Mouse (Mus musculus) midbrain, embryonic 14.5 days (tissue): Measurements from ENCODE around the gene Kcnq2. TPM values are rescaled to one million over a fixed set of nuclear protein-coding genes. Genes with fewer than 3 reads are reported as not detected.

Experiments used
- ATAC-seq: fragments of 200-750 bp; cut with Nextera tagmentation; 2 replicates; pipeline ENCODE4 v1.8.0; 2017; ENCODE audit warnings: moderate number of reproducible peaks, moderate library complexity; ENCODE audit not compliant: low FRiP score, low TSS enrichment
- DNase-seq: peaks from one replicate; pipeline ENCODE4 v3.0.0-alpha.2; 2015
- H3K27ac ChIP-seq: fragments of 300-500 bp; sonication (generic); replicated peaks from 2 replicates; pipeline ENCODE4 v1.5.1; 2014; ENCODE audit warnings: mild to moderate bottlenecking, low read depth, low read length, moderate library complexity
- H3K27me3 ChIP-seq: fragments of 300-500 bp; sonication (generic); 2 replicates; pipeline ENCODE4 v1.6.1; 2014; ENCODE audit warnings: low read length, control low read depth, mixed read lengths; ENCODE audit not compliant: control insufficient read depth, insufficient read depth
- H3K36me3 ChIP-seq: fragments of 300-500 bp; sonication (generic); 2 replicates; pipeline ENCODE4 v1.6.1; 2014; ENCODE audit warnings: low read length, control low read depth; ENCODE audit not compliant: control insufficient read depth, insufficient read depth
- H3K4me1 ChIP-seq: fragments of 300-500 bp; sonication (generic); 2 replicates; pipeline ENCODE4 v1.6.1; 2014; ENCODE audit warnings: mild to moderate bottlenecking, antibody characterized with exemption, low read length, control low read depth; ENCODE audit not compliant: control insufficient read depth, insufficient read depth
- H3K4me2 ChIP-seq: fragments of 300-500 bp; sonication (generic); 2 replicates; pipeline ENCODE4 v1.6.1; 2014; ENCODE audit warnings: mild to moderate bottlenecking, low read length, moderate library complexity
- H3K4me3 ChIP-seq: fragments of 300-500 bp; sonication (generic); replicated peaks from 2 replicates; pipeline ENCODE4 v1.5.1; 2014; ENCODE audit warnings: low read depth, low read length
- H3K9ac ChIP-seq: fragments of 300-500 bp; sonication (generic); replicated peaks from 2 replicates; pipeline ENCODE4 v1.6.1; 2014; ENCODE audit warnings: mild to moderate bottlenecking, low read length, moderate library complexity
- H3K9me3 ChIP-seq: fragments of 300-500 bp; sonication (generic); 2 replicates; pipeline ENCODE4 v1.6.1; 2016; ENCODE audit warnings: low read length, control low read depth, mixed read lengths; ENCODE audit not compliant: control insufficient read depth
- WGBS: fragments of 180-500 bp; shearing (Covaris S2); extraction: QIAGEN DNeasy Blood & Tissue Kit; methylation state at CpG from one replicate; pipeline ENCODE4 v1.1.7; 2014; 5-methylcytosine and 5-hydroxymethylcytosine counted together
- polyA plus RNA-seq: library from polyadenylated mRNA; unstranded; fragments of >200 nt; fragmentation: Nextera tagmentation; extraction: Ambion mirVana; gene quantifications from 2 replicates; pipeline ENCODE4 v1.2.1, GENCODE M21; 2014

Gene Kcnq2
- polyA plus RNA-seq = 52.0 and 52.4 TPM in 2 replicates

DNA sequence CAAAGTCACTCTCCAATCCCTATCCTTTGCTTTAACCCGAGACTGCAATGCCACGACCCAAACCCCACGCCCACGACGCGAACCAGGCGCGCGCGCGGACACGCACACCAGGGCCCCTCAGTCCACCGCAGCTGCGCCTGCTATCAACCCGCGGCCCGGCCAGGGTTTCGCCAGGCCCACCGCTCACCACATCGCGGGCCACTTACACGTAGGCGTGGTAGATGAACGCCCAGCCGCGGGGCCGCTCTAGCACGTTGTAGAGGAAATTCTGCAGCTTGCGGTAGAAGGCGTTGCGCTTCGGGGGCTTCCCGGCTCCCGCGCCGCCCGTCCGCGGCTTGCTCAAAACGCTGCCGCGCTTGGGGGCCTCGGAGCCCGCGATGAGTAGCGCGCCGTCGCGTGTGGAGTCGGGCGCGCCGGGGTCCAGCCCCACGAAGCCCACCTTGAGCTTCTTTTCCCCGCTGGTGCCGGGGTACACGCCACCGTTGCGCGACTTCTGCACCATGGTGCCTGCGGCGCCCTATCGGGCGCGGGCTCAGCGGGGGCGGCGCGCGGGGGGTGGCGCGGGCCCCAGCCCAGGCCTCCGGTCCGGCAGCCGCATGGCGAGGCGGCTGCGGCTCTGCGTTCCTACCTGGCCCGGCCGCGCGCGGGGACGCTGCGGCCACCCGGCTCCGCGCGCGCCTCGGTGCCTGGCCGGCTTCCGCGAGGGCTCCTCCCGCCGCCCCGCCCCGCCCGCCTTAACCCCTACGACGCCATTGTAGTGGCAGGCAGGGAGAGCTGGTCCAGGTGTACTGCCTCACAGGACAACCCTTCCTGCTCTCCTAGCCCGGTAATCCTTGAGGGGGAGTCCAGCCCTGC is at the start of gene Kcnq2:
TSS of gene Kcnq2 (minus strand) at position 710 of the 855 bp plus-strand sequence.
- Histone ChIP-seq H3K9ac (peak within 1 kb of the TSS; percentile 91), H3K36me3 (no peaks in the 10 kb centered on the region), H3K4me3 (peak within 1 kb of the TSS; percentile 75), H3K4me2 (peak within 1 kb of the TSS; percentile 64), H3K27ac (peak within 1 kb of the TSS; percentile 96), H3K9me3 (no peaks in the 10 kb centered on the region), H3K4me1 (peaks cover 25% of the 10 kb centered on the region), H3K27me3 (peaks cover 13% of the 10 kb centered on the region; the same call in 1 of the 2 replicates)
- DNase-seq = peak; percentile 84
- ATAC-seq = peak; percentile 57
- WGBS = under 1% methylated on average over 104 of the region's 104 CpGs

DNA sequence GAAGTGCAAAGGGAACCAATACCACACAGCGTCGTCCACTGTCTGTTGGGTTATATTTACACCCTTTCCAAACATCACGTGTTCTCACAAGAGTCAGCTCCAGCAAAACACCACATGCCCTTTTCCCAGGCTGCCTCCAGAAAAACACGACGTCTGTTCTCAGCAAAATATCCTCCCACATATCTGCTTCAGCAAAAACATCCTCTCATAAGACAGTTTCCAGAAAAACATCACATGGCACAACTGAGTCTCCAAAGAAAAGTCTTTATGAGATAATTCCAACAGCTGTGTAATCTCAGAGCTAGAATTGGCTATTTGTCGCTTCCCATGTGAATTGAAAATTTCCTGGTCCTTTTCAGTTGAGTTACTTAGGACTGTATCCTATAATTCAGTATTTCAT is 45.8 kb upstream of the Kcnq2 start:
- H3K27me3 ChIP-seq = no peaks in the 10 kb centered on the region
- H3K36me3 ChIP-seq = no peaks in the 10 kb centered on the region
- DNase-seq = no peak
- no peak overlapping the region for H3K9ac ChIP-seq
- no peaks in the 10 kb centered on the region for H3K4me1 ChIP-seq
- no peaks in the 10 kb centered on the region for H3K9me3 ChIP-seq
- no peak overlapping the region for H3K4me2 ChIP-seq
- no peak overlapping the region for H3K27ac ChIP-seq
- ATAC-seq = no peak
- no peak overlapping the region for H3K4me3 ChIP-seq
- WGBS = 86% methylated on average over 6 of the region's 6 CpGs

DNA sequence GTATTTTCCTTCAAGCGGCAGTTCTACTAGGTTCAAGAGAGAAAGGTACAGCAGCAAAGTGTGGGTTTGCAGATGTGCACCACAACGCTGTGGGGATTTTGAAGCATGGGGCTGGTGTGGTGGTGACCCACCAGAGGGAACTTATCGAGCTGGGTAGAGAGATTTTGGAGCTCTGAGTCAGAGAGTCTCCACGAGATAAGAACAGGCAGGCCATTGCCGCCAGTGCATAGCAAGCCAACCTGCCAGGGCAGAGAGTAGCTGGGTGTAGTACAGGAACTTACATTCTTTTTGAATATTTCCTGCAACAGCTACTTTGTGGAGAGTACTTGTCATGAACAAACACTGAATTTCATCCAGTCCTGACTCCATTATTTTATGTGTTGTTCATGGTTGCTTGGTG is 43.4 kb upstream of the Kcnq2 start:
- no peaks in the 10 kb centered on the region for H3K36me3 ChIP-seq
- no peak for DNase-seq
- no peaks in the 10 kb centered on the region for H3K4me1 ChIP-seq
- ATAC-seq = no peak
- H3K27ac ChIP-seq = no peak overlapping the region
- no peak overlapping the region for H3K4me2 ChIP-seq
- 85% methylated on average over 5 of the region's 5 CpGs for WGBS
- no peaks in the 10 kb centered on the region for H3K9me3 ChIP-seq
- no peak overlapping the region for H3K9ac ChIP-seq
- H3K27me3 ChIP-seq = no peaks in the 10 kb centered on the region
- H3K4me3 ChIP-seq = no peak overlapping the region

DNA sequence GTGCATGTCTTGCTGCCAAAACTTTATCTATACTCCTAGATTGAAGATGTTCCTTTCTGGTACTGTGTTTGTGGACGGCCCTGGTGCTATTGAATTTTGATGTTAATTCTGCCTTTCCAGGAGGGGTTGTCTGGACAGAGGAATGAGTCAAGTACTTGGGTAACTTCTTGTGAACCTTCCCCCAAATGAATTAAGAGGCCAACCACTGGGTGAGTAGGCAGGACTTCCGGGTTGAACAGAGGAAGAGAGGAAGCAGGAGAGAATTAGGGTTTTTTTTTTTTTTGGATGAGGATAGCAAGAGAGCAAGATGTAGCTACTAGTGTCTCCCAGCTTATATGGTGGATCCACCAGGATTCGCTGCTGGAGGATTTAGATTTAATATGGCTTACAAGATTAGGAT is 42.9 kb upstream of the Kcnq2 start:
- Histone ChIP-seq H3K36me3 (no peaks in the 10 kb centered on the region), H3K4me1 (no peaks in the 10 kb centered on the region), H3K4me3 (no peak overlapping the region), H3K9me3 (no peaks in the 10 kb centered on the region), H3K27ac (no peak overlapping the region), H3K9ac (no peak overlapping the region), H3K27me3 (no peaks in the 10 kb centered on the region), H3K4me2 (no peak overlapping the region)
- DNase-seq (no peak), ATAC-seq (no peak)
- 81% methylated on average over 3 of the region's 3 CpGs for WGBS

DNA sequence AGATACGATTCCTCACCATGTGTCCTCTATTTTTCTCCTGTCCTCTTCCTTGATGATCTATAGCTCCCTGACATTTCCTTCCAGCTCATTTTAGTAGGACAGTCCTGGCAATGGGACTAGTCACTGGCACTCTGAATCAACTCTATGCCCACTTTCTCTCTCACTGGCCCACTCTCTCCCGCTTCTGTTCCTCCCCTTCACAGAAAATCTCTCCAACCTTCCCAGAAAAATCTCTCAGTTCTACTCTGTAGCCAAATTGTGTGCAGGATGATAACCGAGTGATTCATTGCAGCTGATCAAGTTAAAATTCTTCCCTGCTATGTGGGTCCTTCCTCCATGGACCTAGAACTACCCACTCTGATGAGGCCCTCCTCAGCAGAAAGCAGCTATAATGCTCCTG is 39.5 kb upstream of the Kcnq2 start:
- Histone ChIP-seq H3K4me2 (no peak overlapping the region), H3K27me3 (no peaks in the 10 kb centered on the region), H3K9ac (no peak overlapping the region), H3K27ac (no peak overlapping the region), H3K36me3 (no peaks in the 10 kb centered on the region), H3K4me1 (no peaks in the 10 kb centered on the region), H3K4me3 (no peak overlapping the region), H3K9me3 (no peaks in the 10 kb centered on the region)
- no peak for DNase-seq
- 92% methylated on average over 3 of the region's 3 CpGs for WGBS
- no peak for ATAC-seq

DNA sequence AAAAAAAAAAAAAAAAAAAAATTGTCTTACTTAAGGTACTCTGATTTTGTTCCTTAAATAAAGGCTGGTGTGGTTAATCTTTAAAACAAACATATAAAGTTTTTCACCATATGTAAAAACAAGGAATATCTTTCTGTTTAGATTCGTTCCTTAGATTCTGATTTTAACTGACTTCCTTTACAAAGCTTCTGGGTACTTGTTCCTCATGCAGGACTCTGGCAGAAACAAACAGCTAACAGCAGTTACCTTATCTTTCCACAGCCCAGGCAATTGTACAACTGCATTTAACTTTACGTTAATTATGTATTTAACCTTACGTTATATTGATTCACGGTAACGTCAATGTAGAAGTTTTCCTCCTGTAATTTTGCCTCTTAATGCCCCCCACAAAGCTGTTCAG is 31.4 kb upstream of the Kcnq2 start:
- Histone ChIP-seq H3K9ac (no peak overlapping the region), H3K4me3 (no peak overlapping the region), H3K36me3 (no peaks in the 10 kb centered on the region), H3K27ac (no peak overlapping the region), H3K27me3 (no peaks in the 10 kb centered on the region), H3K4me1 (no peaks in the 10 kb centered on the region), H3K9me3 (no peaks in the 10 kb centered on the region), H3K4me2 (no peak overlapping the region)
- 89% methylated on average over 5 of the region's 5 CpGs for WGBS
- ATAC-seq = no peak
- DNase-seq = no peak

DNA sequence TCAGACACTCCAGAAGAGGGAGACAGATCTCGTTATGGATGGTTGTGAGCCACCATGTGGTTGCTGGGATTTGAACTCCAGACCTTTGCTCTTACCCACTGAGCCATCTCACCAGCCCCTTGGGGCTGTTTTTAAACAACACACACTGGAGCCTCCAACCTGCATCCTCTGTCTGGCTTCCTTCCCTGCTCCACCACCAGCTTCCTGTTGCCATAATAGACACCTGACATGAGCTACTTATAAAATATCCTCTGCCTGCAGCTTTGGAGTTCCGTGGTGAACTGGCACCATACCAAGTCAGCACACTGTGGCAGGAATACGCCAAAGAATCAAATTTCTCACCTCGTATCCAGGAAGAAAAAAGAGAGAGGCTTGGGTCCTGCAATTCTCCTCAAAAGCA is 25.7 kb upstream of the Kcnq2 start:
- 76% methylated on average over 4 of the region's 4 CpGs for WGBS
- Histone ChIP-seq H3K9ac (no peak overlapping the region), H3K9me3 (no peaks in the 10 kb centered on the region), H3K27me3 (no peaks in the 10 kb centered on the region), H3K36me3 (no peaks in the 10 kb centered on the region), H3K4me3 (no peak overlapping the region), H3K4me2 (no peak overlapping the region), H3K27ac (no peak overlapping the region), H3K4me1 (peaks cover 27% of the 10 kb centered on the region)
- no peak for DNase-seq
- ATAC-seq = no peak

DNA sequence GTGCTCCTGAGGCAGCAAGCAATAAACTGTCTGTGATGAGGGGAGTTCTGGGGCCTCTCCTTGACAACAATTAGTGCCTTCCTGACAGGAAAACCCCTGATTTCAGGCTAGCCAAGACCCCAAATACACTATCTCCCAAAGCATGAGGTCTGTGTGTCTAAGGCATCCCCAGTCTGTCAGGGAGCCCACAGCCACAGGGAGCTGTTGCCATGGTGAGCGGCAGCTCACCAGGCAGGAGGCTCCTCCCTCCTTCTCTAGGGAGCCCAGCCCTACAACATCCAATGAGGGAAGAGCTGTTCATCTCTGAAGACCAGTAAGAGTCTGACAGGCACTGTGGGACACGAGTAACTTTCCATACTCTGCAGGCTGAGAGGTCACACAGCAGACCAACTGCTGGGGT is 24.7 kb upstream of the Kcnq2 start:
- Histone ChIP-seq H3K4me3 (no peak overlapping the region), H3K9ac (no peak overlapping the region; the same call in 1 of the 2 replicates), H3K27ac (peak overlapping the region; percentile 77), H3K36me3 (no peaks in the 10 kb centered on the region), H3K27me3 (no peaks in the 10 kb centered on the region), H3K4me1 (peaks cover 36% of the 10 kb centered on the region), H3K9me3 (no peaks in the 10 kb centered on the region), H3K4me2 (peak overlapping the region; percentile 20)
- peak; percentile 77 for ATAC-seq
- DNase-seq = peak; percentile 84
- WGBS = 0% methylated on average over 2 of the region's 2 CpGs

DNA sequence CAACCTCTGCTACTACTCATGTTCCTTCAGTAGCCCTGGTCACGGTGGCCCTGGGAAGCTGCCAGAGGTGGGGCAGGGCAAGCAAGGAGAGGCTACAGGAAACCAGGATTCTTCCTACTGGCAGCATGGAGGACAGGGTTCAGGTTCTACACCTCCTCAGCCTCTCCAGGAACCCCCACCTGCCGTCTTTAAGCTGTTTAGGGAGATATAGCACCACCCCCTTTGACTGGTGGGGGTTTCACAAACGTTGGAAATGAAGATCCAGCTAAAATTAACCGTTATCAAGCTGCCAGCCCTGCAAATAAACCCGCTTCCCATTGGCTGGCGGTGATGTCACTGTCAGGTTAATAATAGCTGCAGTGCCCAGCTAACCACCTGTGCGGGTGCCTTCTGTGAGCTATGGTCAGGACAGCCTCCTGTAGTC is 24.0 kb upstream of the Kcnq2 start:
- H3K36me3 ChIP-seq = no peaks in the 10 kb centered on the region
- peaks cover 36% of the 10 kb centered on the region for H3K4me1 ChIP-seq
- WGBS = 54% methylated on average over 7 of the region's 7 CpGs
- H3K4me3 ChIP-seq = no peak overlapping the region
- H3K27ac ChIP-seq = peak overlapping the region; percentile 77
- ATAC-seq (no peak), DNase-seq (peak; percentile 34)
- H3K9ac ChIP-seq = no peak overlapping the region; the same call in 1 of the 2 replicates
- H3K27me3 ChIP-seq = no peaks in the 10 kb centered on the region
- no peak overlapping the region; the same call in 1 of the 2 replicates for H3K4me2 ChIP-seq
- no peaks in the 10 kb centered on the region for H3K9me3 ChIP-seq
